Mouse (Mus musculus) small intestine, adult 2 months (tissue): Measurements from ENCODE around the gene Sos1.

Experiments used
- CTCF ChIP-seq: fragments of 200-500 bp; IDR thresholded peaks from 2 replicates; pipeline ENCODE4 v1.5.1; 2012; ENCODE audit warnings: low read depth, mild to moderate bottlenecking, control low read depth, inconsistent platforms, low read length, moderate library complexity, mixed read lengths; ENCODE audit not compliant: insufficient replicate concordance, insufficient read length; ENCODE audit errors: extremely low read depth
- POLR2A ChIP-seq: fragments of 200-500 bp; IDR thresholded peaks from 2 replicates; pipeline ENCODE4 v1.6.1; 2012; ENCODE audit warnings: low read depth, mild to moderate bottlenecking, control low read depth, inconsistent platforms, low read length, moderate library complexity

DNA sequence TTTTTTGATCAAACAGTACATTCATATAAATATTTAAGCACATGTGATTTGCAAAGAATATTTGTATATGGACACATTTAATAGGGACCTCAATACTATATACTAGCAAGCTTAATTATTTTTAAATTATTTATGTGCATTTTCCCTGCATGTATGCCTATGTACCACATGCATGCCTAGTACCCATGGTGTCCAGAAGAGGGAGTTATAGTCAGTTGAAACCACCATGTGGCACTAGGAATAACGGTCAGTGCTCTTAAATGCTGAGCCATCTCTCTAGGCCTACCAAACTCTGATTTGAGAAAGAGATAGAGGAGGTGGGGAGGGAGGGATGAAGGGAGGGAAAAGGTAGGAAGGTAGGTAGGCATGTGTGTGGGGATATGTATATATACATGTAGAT is 69.1 kb downstream of the Sos1 start:
- TF ChIP-seq POLR2A (no peak), CTCF (no peak)
